Mouse (Mus musculus) MEL (cell line): ENCODE measurements around the gene Limk1. TPM values are rescaled to one million over a fixed set of nuclear protein-coding genes. Genes with fewer than 3 reads are reported as not detected.

Source experiments
- DNase-seq: peaks from one replicate; pipeline ENCODE4 v3.0.0; 2011; ENCODE audit warnings: low read depth, low spot score
- H3K27ac ChIP-seq: 2 replicates; pipeline ENCODE4 v1.5.1; 2012; ENCODE audit warnings: low read depth, mild to moderate bottlenecking, control low read depth, low read length, moderate library complexity; ENCODE audit not compliant: control insufficient read depth
- H3K27me3 ChIP-seq, 2 experiments: fragments of 150-350 bp in 1 of 2; sonication (generic) in 1 of 2; 2 replicates each; pipeline ENCODE4 v1.6.1; 2012; ENCODE audit warnings: low read length in 2 of 2, mild to moderate bottlenecking in 2 of 2, improper control_type of control experiment in 1 of 2, moderate library complexity in 1 of 2; ENCODE audit not compliant: insufficient read depth in 2 of 2, control insufficient read depth in 1 of 2
- H3K36me3 ChIP-seq, 2 experiments: 2 replicates each; pipeline ENCODE4 v1.6.1; 2012 to 2014; ENCODE audit warnings: low read length in 2 of 2, improper control_type of control experiment in 1 of 2, inconsistent platforms in 1 of 2, mild to moderate bottlenecking in 1 of 2; ENCODE audit not compliant: insufficient read depth in 2 of 2, control insufficient read depth in 1 of 2
- H3K4me1 ChIP-seq, 2 experiments: fragments of 150-350 bp in 1 of 2; sonication (generic) in 1 of 2; 2 replicates each; pipeline ENCODE4 v1.6.1; 2012; ENCODE audit warnings: low read length in 2 of 2, improper control_type of control experiment in 1 of 2, mild to moderate bottlenecking in 1 of 2; ENCODE audit not compliant: insufficient read depth in 2 of 2, control insufficient read depth in 1 of 2
- H3K4me3 ChIP-seq, 2 experiments: fragments of 150-350 bp in 1 of 2; sonication (generic) in 1 of 2; 2 replicates each; pipeline ENCODE4 v1.5.1; 2012; ENCODE audit warnings: low read depth in 2 of 2, low read length in 2 of 2, mild to moderate bottlenecking in 2 of 2, moderate library complexity in 2 of 2, control low read depth in 1 of 2, improper control_type of control experiment in 1 of 2; ENCODE audit not compliant: control insufficient read depth in 1 of 2, insufficient read depth in 1 of 2
- H3K79me2 ChIP-seq: 2 replicates; pipeline ENCODE4 v1.6.1; 2012; ENCODE audit warnings: mild to moderate bottlenecking, low read length, moderate library complexity; ENCODE audit not compliant: control insufficient read depth, poor library complexity, insufficient read depth
- H3K9ac ChIP-seq: 2 replicates; pipeline ENCODE4 v1.6.1; 2012; ENCODE audit warnings: low read depth, mild to moderate bottlenecking, control low read depth, low read length, moderate library complexity; ENCODE audit not compliant: control insufficient read depth, poor library complexity, severe bottlenecking
- H3K9me3 ChIP-seq: fragments of 150-350 bp; sonication (generic); replicated peaks from 2 replicates; pipeline ENCODE4 v1.6.1; 2012; ENCODE audit warnings: mild to moderate bottlenecking, low read length, improper control_type of control experiment, moderate library complexity; ENCODE audit not compliant: insufficient read depth
- BHLHE40 ChIP-seq: IDR thresholded peaks from 2 replicates; pipeline ENCODE4 v1.6.1; 2012; ENCODE audit warnings: low read depth, mild to moderate bottlenecking, inconsistent platforms, low read length, improper control_type of control experiment, borderline replicate concordance
- CHD2 ChIP-seq: IDR thresholded peaks from 2 replicates; pipeline ENCODE4 v1.6.1; 2011; ENCODE audit warnings: low read length, improper control_type of control experiment
- CTCF ChIP-seq, 3 experiments: IDR thresholded peaks in 2 of 3; conservative IDR thresholded peaks in 1 of 3; 2 replicates each; pipeline ENCODE4 v1.5.1; 2011 to 2012; ENCODE audit warnings: low read length in 3 of 3, low read depth in 2 of 3, mild to moderate bottlenecking in 2 of 3, improper control_type of control experiment in 1 of 3, inconsistent platforms in 1 of 3, mixed read lengths in 1 of 3, moderate library complexity in 1 of 3; ENCODE audit not compliant: control insufficient read depth in 1 of 3, insufficient read depth in 1 of 3, poor library complexity in 1 of 3, severe bottlenecking in 1 of 3
- ELF1 ChIP-seq: IDR thresholded peaks from 2 replicates; pipeline ENCODE4 v1.6.1; 2014; ENCODE audit warnings: low read depth, mild to moderate bottlenecking, inconsistent platforms, low read length, improper control_type of control experiment, moderate library complexity
- ETS1 ChIP-seq: IDR thresholded peaks from 2 replicates; pipeline ENCODE4 v1.6.1; 2012; ENCODE audit warnings: low read depth, mild to moderate bottlenecking, inconsistent platforms, low read length, improper control_type of control experiment, moderate library complexity
- GATA1 ChIP-seq: IDR thresholded peaks from 2 replicates; pipeline ENCODE4 v1.6.1; 2011; ENCODE audit warnings: low read depth, low read length, improper control_type of control experiment
- JUND ChIP-seq: IDR thresholded peaks from 2 replicates; pipeline ENCODE4 v1.6.1; 2011; ENCODE audit warnings: low read depth, mild to moderate bottlenecking, improper control_type of control experiment, low read length
- KAT2A ChIP-seq: conservative IDR thresholded peaks from 2 replicates; pipeline ENCODE4 v1.6.1; 2012; ENCODE audit warnings: low read depth, low read length, improper control_type of control experiment, inconsistent platforms
- MAX ChIP-seq: IDR thresholded peaks from 2 replicates; pipeline ENCODE4 v1.6.1; 2011; ENCODE audit warnings: low read length, improper control_type of control experiment
- MAZ ChIP-seq: IDR thresholded peaks from 2 replicates; pipeline ENCODE4 v1.6.1; 2012; ENCODE audit warnings: low read depth, mild to moderate bottlenecking, inconsistent platforms, low read length, improper control_type of control experiment
- MEF2A ChIP-seq: IDR thresholded peaks from 2 replicates; pipeline ENCODE4 v1.6.1; 2014; ENCODE audit warnings: low read depth, mild to moderate bottlenecking, inconsistent platforms, low read length, improper control_type of control experiment; ENCODE audit not compliant: poor library complexity, insufficient replicate concordance, severe bottlenecking; ENCODE audit errors: extremely low read depth
- MYC ChIP-seq: IDR thresholded peaks from 2 replicates; pipeline ENCODE4 v1.6.1; 2011; ENCODE audit warnings: low read depth, mild to moderate bottlenecking, low read length, improper control_type of control experiment, moderate library complexity
- POLR2AphosphoS2 ChIP-seq: IDR thresholded peaks from 2 replicates; pipeline ENCODE4 v1.6.1; 2011; ENCODE audit warnings: low read length, improper control_type of control experiment
- TAL1 ChIP-seq: IDR thresholded peaks from 2 replicates; pipeline ENCODE4 v1.6.1; 2012; ENCODE audit warnings: mild to moderate bottlenecking, inconsistent platforms, low read length, moderate library complexity, mixed read lengths
- USF2 ChIP-seq, 2 experiments: IDR thresholded peaks; 2 replicates each; pipeline ENCODE4 v1.6.1; 2011 to 2012; ENCODE audit warnings: improper control_type of control experiment in 2 of 2, low read length in 2 of 2, borderline replicate concordance in 1 of 2, inconsistent platforms in 1 of 2, low read depth in 1 of 2, mild to moderate bottlenecking in 1 of 2; ENCODE audit not compliant: insufficient read depth in 1 of 2
- ZKSCAN1 ChIP-seq: IDR thresholded peaks from 2 replicates; pipeline ENCODE4 v1.6.1; 2012; ENCODE audit warnings: low read depth, mild to moderate bottlenecking, inconsistent platforms, low read length, improper control_type of control experiment, moderate library complexity
- ZMIZ1 ChIP-seq: IDR thresholded peaks from 2 replicates; pipeline ENCODE4 v1.6.1; 2012; ENCODE audit warnings: low read depth, mild to moderate bottlenecking, inconsistent platforms, low read length, improper control_type of control experiment, moderate library complexity
- ZNF384 ChIP-seq: IDR thresholded peaks from 2 replicates; pipeline ENCODE4 v1.6.1; 2012; ENCODE audit warnings: low read depth, mild to moderate bottlenecking, inconsistent platforms, low read length, improper control_type of control experiment
- polyA plus RNA-seq, 2 experiments: library from polyadenylated mRNA; stranded (reverse) in 1 of 2; unstranded in 1 of 2; fragments of >175 nt in 1 of 2; fragments of >200 nt in 1 of 2; gene quantifications; 2 replicates each; pipeline versions ENCODE4 v1.2.1 to v1.2.4; 2012; ENCODE audit warnings: low replicate concordance in 2 of 2, low read depth in 1 of 2; ENCODE audit not compliant: insufficient read length in 2 of 2, insufficient read depth in 1 of 2, missing spikeins in 1 of 2
- total RNA-seq: library from RNA; depleted of rRNA; stranded (reverse); fragments of 300-350 nt; gene quantifications from 2 replicates; pipeline ENCODE4 v1.2.3, GENCODE M21; 2012

The Limk1 gene
- total and polyA plus RNA-seq, 3 experiments: 7.3 to 14.8 TPM; not detected in 1

DNA sequence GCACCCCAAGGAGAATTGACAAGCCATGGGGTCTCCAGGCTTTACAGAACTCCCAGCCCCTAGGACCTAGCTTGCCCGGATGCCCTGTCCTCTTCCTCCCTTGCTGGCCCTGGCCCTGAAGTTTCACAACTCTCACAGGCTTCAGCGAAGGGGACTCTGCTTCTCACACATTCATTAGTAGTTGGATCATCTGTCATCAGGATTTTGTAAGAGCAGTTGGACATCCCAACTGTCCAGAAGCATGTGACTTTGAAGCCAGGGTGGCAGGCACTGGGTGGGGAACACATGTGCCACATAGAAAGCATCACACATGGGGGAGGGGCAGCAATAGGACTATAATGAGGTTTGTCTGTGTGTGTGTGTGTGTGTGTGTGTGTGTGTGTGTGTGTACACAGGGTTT, 46.5 kb upstream of the Limk1 start:
- no peaks in the 10 kb centered on the region for H3K36me3 ChIP-seq
- H3K4me1 ChIP-seq: no peaks in the 10 kb centered on the region
- TF ChIP-seq USF2 (IDR thresholded peaks at IDR 0.05; ENCODE audit: borderline replicate concordance in 1 of 2, insufficient read depth in 1 of 2, low read depth in 1 of 2, low read length in 2 of 2) (no peak), TAL1 (no peak), POLR2AphosphoS2 (no peak)
- no peaks in the 10 kb centered on the region for H3K79me2 ChIP-seq
- no peak for DNase-seq
- H3K27ac ChIP-seq: no peak overlapping the region
- H3K4me3 ChIP-seq: no peak overlapping the region
- H3K27me3 ChIP-seq: peaks cover 0 to 1% of the 10 kb centered on the region in 2 experiments; a peak in 1 of 4 replicates
- no peaks in the 10 kb centered on the region for H3K9me3 ChIP-seq
- H3K9ac ChIP-seq: no peak overlapping the region

DNA sequence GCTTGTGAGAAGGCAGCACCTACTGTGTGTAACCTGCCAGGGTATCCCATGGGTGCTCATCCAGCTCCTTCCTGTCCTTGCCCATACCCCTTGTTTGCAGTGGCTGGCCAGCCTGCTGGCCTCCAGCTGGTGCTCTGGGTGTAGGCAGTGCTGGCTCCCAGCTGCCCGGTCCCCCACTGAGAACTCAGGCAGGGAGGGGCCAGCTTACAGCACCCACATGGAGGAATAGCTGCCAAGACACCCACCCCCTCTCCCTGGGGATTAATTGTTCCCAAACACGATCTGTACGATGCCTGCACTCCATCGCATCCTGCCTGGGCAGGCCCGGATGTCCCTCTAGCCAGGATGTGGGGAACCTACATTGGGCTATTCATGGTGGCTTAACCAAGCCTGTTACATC, 45.7 kb upstream of the Limk1 start:
- no peak overlapping the region for H3K4me3 ChIP-seq
- H3K4me1 ChIP-seq: no peaks in the 10 kb centered on the region
- TF ChIP-seq ETS1 (no peak), ZNF384 (no peak), KAT2A (no peak), BHLHE40 (no peak), ZMIZ1 (no peak)
- DNase-seq: no peak
- no peaks in the 10 kb centered on the region for H3K9me3 ChIP-seq
- H3K79me2 ChIP-seq: no peaks in the 10 kb centered on the region
- H3K27me3 ChIP-seq: peaks cover 0 to 2% of the 10 kb centered on the region in 2 experiments; a peak in 1 of 4 replicates
- H3K36me3 ChIP-seq: no peaks in the 10 kb centered on the region
- no peak overlapping the region for H3K9ac ChIP-seq
- H3K27ac ChIP-seq: no peak overlapping the region

DNA sequence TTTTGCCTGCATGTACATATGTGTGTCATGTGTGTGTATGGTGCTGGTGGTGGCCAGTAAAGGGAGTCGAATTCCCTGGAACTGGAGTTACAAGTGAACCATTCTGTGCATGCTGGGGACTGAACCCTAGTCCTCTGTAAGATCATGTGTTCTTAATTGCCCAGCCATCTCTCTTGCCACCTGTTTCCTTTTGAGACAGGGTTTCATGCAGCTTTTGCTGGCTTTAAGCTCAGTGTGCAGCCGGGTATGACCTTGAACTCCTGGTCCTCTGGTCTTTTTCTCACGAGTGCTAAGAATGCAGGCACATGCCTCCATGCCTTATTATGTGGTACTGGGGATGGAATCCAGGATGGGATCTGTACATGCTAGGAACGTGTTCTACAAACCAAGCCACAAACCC, 44.8 kb upstream of the Limk1 start:
- Histone ChIP-seq H3K27ac (no peak overlapping the region), H3K36me3 (no peaks in the 10 kb centered on the region), H3K4me3 (no peak overlapping the region), H3K9me3 (no peaks in the 10 kb centered on the region), H3K79me2 (no peaks in the 10 kb centered on the region), H3K9ac (no peak overlapping the region), H3K4me1 (no peaks in the 10 kb centered on the region), H3K27me3 (peaks cover 0 to 2% of the 10 kb centered on the region in 2 experiments; a peak in 1 of 4 replicates)
- TF ChIP-seq JUND (no peak), ZKSCAN1 (no peak), MAZ (no peak), CHD2 (no peak), MEF2A (no peak), ZMIZ1 (no peak), CTCF (IDR thresholded peaks at IDR 0.05 in 2 of 3, conservative IDR thresholded peaks at IDR 0.05 in 1 of 3; ENCODE audit: control insufficient read depth in 1 of 3, insufficient read depth in 1 of 3, low read depth in 2 of 3, low read length in 3 of 3, poor library complexity in 1 of 3, severe bottlenecking in 1 of 3) (no peak), ELF1 (no peak), MAX (no peak), MYC (no peak), GATA1 (no peak), BHLHE40 (no peak)
- no peak for DNase-seq
